Mouse (Mus musculus): ENCODE data around the gene Tsc22d3. TPM values are rescaled to one million over a fixed set of nuclear protein-coding genes. Genes with fewer than 3 reads are reported as not detected.

Tsc22d3 gene
- total and polyA plus RNA-seq, 3 experiments = 8.4 to 32.8 (median 15.2) TPM

DNA sequence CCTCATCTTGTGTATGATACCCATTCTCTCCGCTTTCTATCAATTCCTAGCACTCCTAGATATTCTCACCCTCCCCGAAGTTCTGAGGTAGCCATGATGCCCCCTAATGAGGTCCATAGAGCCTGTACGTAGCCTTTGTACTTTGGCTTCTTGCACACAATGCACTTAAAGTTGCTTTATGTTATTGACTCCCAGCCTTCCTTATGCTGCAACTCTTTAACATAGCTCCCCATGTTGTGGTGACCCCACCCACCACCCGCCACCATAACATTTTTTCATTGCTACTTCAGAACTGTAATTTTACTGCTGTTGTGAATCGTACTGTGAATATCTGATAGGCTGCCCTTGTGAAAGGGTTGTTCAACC is 74.2 kb downstream of the Tsc22d3 start:
- no peak overlapping the region for H3K4me3 ChIP-seq (replicated peaks in 1 of 3; ENCODE audit: low read depth in 2 of 3, low read length in 2 of 3, poor library complexity in 1 of 3)
- H3K4me2 ChIP-seq (ENCODE audit: insufficient read depth, low read depth, poor library complexity, severe bottlenecking) = no peak overlapping the region
- dilution Hi-C loops (cut with MboI; ENCODE audit: extremely low pct_ligation_motif_present, extremely low pct_unique_long_range_greater_than_20kb, low sequenced_read_pairs) = no loop called here
- no peak for DNase-seq (ENCODE audit: extremely low read depth)
- no peak overlapping the region for H3K27ac ChIP-seq (ENCODE audit: insufficient read depth, low read depth)
- no peaks in the 10 kb centered on the region for H3K79me2 ChIP-seq (replicated peaks; ENCODE audit: control insufficient read depth, extremely low read depth, insufficient read depth, poor library complexity, severe bottlenecking)
- no peak overlapping the region for H3K9ac ChIP-seq (ENCODE audit: insufficient read depth, low read depth)
- TF ChIP-seq KAT2A (IDR thresholded peaks at IDR 0.05; ENCODE audit: insufficient replicate concordance, low read length) (no peak), MAX (IDR thresholded peaks at IDR 0.05; ENCODE audit: low read length) (no peak), ELF1 (IDR thresholded peaks at IDR 0.05; ENCODE audit: low read depth, low read length) (no peak), CTCF (conservative IDR thresholded peaks at IDR 0.05 in 1 of 2, IDR thresholded peaks at IDR 0.05 in 1 of 2; ENCODE audit: low read depth in 2 of 2, low read length in 2 of 2) (no peak), POLR2A (IDR thresholded peaks at IDR 0.05; ENCODE audit: low read depth, low read length) (no peak), MXI1 (IDR thresholded peaks at IDR 0.05; ENCODE audit: low read depth, low read length) (no peak), HCFC1 (IDR thresholded peaks at IDR 0.05; ENCODE audit: low read depth, low read length) (no peak), TBP (conservative IDR thresholded peaks at IDR 0.05; ENCODE audit: low read depth, low read length) (no peak), BHLHE40 (IDR thresholded peaks at IDR 0.05; ENCODE audit: low read depth, low read length) (no peak), EP300 (IDR thresholded peaks at IDR 0.05; ENCODE audit: low read length) (no peak), NELFE (IDR thresholded peaks at IDR 0.05; ENCODE audit: low read depth, low read length) (no peak), CHD2 (IDR thresholded peaks at IDR 0.05; ENCODE audit: low read length) (no peak), MAFK (IDR thresholded peaks at IDR 0.05; ENCODE audit: insufficient replicate concordance, low read length) (no peak), MEF2A (IDR thresholded peaks at IDR 0.05; ENCODE audit: borderline replicate concordance, low read depth, low read length) (no peak), MAZ (IDR thresholded peaks at IDR 0.05; ENCODE audit: low read depth, low read length) (no peak), USF1 (IDR thresholded peaks at IDR 0.05; ENCODE audit: low read depth, low read length) (no peak), E2F4 (IDR thresholded peaks at IDR 0.05; ENCODE audit: insufficient replicate concordance, low read depth, low read length) (no peak), POLR2AphosphoS2 (IDR thresholded peaks at IDR 0.05; ENCODE audit: low read depth, low read length) (no peak), SIN3A (IDR thresholded peaks at IDR 0.05; ENCODE audit: low read length) (no peak)
- H3K36me3 ChIP-seq (replicated peaks in 1 of 2; ENCODE audit: control insufficient read depth in 1 of 2, insufficient read depth in 1 of 2, low read length in 1 of 2) = no peaks in the 10 kb centered on the region
- in situ Hi-C loops (cut with MboI; ENCODE audit: low pct_ligation_motif_present, low pct_unique_long_range_greater_than_20kb, low sequenced_read_pairs) = no loop called here
- H3K4me1 ChIP-seq (ENCODE audit: control insufficient read depth in 1 of 2, insufficient read depth in 2 of 2) = peaks cover 0 to 19% of the 10 kb centered on the region in 2 experiments; a peak in 2 of 4 replicates
- no peaks in the 10 kb centered on the region for H3K9me3 ChIP-seq (replicated peaks; ENCODE audit: low read length)
- H3K27me3 ChIP-seq (replicated peaks) = no peaks in the 10 kb centered on the region

DNA sequence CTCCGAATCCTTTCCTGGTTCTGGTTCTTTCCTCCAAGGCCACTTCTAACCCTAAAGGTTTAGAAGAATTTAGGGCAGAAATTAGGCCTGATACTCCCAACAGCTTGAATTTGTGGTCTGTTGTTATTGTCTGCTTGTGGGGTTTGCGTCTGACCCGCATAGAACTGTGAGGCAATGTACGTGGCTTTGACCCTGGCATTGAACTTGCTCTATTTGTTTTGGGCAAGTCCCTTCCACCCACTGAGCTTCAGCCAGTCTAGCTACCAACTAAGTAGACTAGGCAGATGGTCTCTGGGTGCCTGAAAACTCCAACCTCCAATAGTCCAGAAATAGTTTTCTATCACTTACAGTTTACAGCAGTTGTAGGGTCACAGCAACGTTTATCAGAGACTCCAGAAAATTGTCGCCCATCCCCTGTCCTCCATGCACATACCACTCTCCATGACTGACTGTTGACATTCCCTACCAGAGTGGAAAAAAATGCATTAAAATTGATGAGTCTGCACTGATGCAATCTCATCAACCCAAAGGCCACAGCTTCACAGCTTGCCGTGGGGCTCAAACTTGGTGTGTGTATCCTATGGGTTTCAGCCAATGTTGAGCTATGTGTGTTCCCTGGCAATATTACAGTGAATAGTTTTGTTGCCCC is 74.7 kb downstream of the Tsc22d3 start:
- Histone ChIP-seq H3K27ac (ENCODE audit: insufficient read depth, low read depth) (no peak overlapping the region), H3K27me3 (replicated peaks) (no peaks in the 10 kb centered on the region), H3K9me3 (replicated peaks; ENCODE audit: low read length) (no peaks in the 10 kb centered on the region), H3K79me2 (replicated peaks; ENCODE audit: control insufficient read depth, extremely low read depth, insufficient read depth, poor library complexity, severe bottlenecking) (no peaks in the 10 kb centered on the region), H3K36me3 (replicated peaks in 1 of 2; ENCODE audit: control insufficient read depth in 1 of 2, insufficient read depth in 1 of 2, low read length in 1 of 2) (no peaks in the 10 kb centered on the region), H3K4me2 (ENCODE audit: insufficient read depth, low read depth, poor library complexity, severe bottlenecking) (no peak overlapping the region), H3K9ac (ENCODE audit: insufficient read depth, low read depth) (no peak overlapping the region), H3K4me3 (replicated peaks in 1 of 3; ENCODE audit: low read depth in 2 of 3, low read length in 2 of 3, poor library complexity in 1 of 3) (no peak overlapping the region), H3K4me1 (ENCODE audit: control insufficient read depth in 1 of 2, insufficient read depth in 2 of 2) (peaks cover 0 to 23% of the 10 kb centered on the region in 2 experiments; a peak in 2 of 4 replicates)
- dilution Hi-C loops (cut with MboI; ENCODE audit: extremely low pct_ligation_motif_present, extremely low pct_unique_long_range_greater_than_20kb, low sequenced_read_pairs) (no loop called here), in situ Hi-C loops (cut with MboI; ENCODE audit: low pct_ligation_motif_present, low pct_unique_long_range_greater_than_20kb, low sequenced_read_pairs) (no loop called here)
- TF ChIP-seq JUND (conservative IDR thresholded peaks at IDR 0.05; ENCODE audit: low read depth, low read length) (no peak), POLR2A (IDR thresholded peaks at IDR 0.05; ENCODE audit: low read depth, low read length) (no peak), RAD21 (IDR thresholded peaks at IDR 0.05; ENCODE audit: low read depth, low read length) (no peak), MAX (IDR thresholded peaks at IDR 0.05; ENCODE audit: low read length) (no peak), KAT2A (IDR thresholded peaks at IDR 0.05; ENCODE audit: insufficient replicate concordance, low read length) (no peak), HCFC1 (IDR thresholded peaks at IDR 0.05; ENCODE audit: low read depth, low read length) (no peak), PAX5 (IDR thresholded peaks at IDR 0.05; ENCODE audit: low read length) (no peak), GABPA (IDR thresholded peaks at IDR 0.05; ENCODE audit: insufficient replicate concordance, low read depth, low read length) (no peak), MXI1 (IDR thresholded peaks at IDR 0.05; ENCODE audit: low read depth, low read length) (no peak), CTCF (conservative IDR thresholded peaks at IDR 0.05 in 1 of 2, IDR thresholded peaks at IDR 0.05 in 1 of 2; ENCODE audit: low read depth in 2 of 2, low read length in 2 of 2) (no peak), UBTF (IDR thresholded peaks at IDR 0.05; ENCODE audit: low read depth, low read length) (no peak), ZMIZ1 (IDR thresholded peaks at IDR 0.05; ENCODE audit: low read depth, low read length) (no peak), USF1 (IDR thresholded peaks at IDR 0.05; ENCODE audit: low read depth, low read length) (no peak)
- no peak for DNase-seq (ENCODE audit: extremely low read depth)

Data from CH12.LX (cell line).